Mouse (Mus musculus) liver, adult 2 months (tissue): Measurements from ENCODE around the gene Rpl31.

Experiments
- CTCF ChIP-seq: fragments of 200-500 bp; IDR thresholded peaks from 2 replicates; pipeline ENCODE4 v1.5.1; 2011; ENCODE audit warnings: low read depth, low read length, control low read depth
- POLR2A ChIP-seq: fragments of 200-500 bp; IDR thresholded peaks from 2 replicates; pipeline ENCODE4 v1.6.1; 2011; ENCODE audit warnings: low read length, control low read depth; ENCODE audit not compliant: insufficient read depth; ENCODE audit errors: extremely low read depth

DNA sequence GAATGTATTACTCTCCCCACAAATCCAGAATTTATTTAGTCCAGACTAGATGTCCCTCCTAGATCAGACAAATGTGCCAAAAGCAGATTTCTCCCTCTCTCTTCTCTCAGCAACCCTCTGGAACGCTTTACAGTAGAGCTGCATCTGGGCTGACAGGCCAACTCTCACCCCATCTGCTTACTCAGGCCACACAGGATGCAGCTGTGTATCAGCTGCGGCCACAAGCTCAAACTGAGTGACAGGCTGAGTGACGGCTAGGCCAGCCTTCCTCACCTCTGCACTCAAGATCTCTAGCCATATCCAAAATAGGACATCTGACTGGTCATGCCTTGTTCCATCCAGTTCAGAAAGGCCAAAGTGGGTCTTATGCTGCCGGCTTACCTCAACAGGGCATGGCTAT is 28.7 kb downstream of the Rpl31 start:
- TF ChIP-seq POLR2A (no peak), CTCF (no peak)
